Mouse (Mus musculus) liver, embryonic 14.5 days (tissue): ENCODE measurements around the gene Tada3. TPM values are rescaled to one million over a fixed set of nuclear protein-coding genes. Genes with fewer than 3 reads are reported as not detected.

ENCODE experiments used
- ATAC-seq: fragments of 200-750 bp; cut with Nextera tagmentation; 2 replicates; pipeline ENCODE4 v1.8.0; 2017; ENCODE audit warnings: moderate number of reproducible peaks, mild to moderate bottlenecking, moderate library complexity; ENCODE audit not compliant: insufficient read depth
- DNase-seq, 3 experiments: peaks; one replicate each; pipeline ENCODE4 v3.0.0-alpha.2; 2012 to 2013; ENCODE audit warnings: low read depth in 3 of 3, low spot score in 3 of 3
- H3K27ac ChIP-seq: fragments of 300-500 bp; sonication (generic); 2 replicates; pipeline ENCODE4 v1.5.1; 2014; ENCODE audit warnings: moderate library complexity, mild to moderate bottlenecking, control low read depth, inconsistent platforms
- H3K27me3 ChIP-seq: fragments of 300-500 bp; sonication (generic); 2 replicates; pipeline ENCODE4 v1.6.1; 2014; ENCODE audit warnings: mild to moderate bottlenecking, low read length, moderate library complexity; ENCODE audit not compliant: control insufficient read depth, insufficient read depth
- H3K36me3 ChIP-seq: fragments of 300-500 bp; sonication (generic); replicated peaks from 2 replicates; pipeline ENCODE4 v1.6.1; 2014; ENCODE audit warnings: low read depth; ENCODE audit not compliant: control insufficient read depth, insufficient read depth
- H3K4me1 ChIP-seq, 2 experiments: fragments of 200-500 bp in 1 of 2; fragments of 300-500 bp in 1 of 2; sonication (generic) in 1 of 2; replicated peaks; 2 replicates each; pipeline ENCODE4 v1.6.1; 2012 to 2014; ENCODE audit warnings: antibody characterized with exemption in 1 of 2, inconsistent platforms in 1 of 2, low read length in 1 of 2; ENCODE audit not compliant: control insufficient read depth in 2 of 2, insufficient read depth in 2 of 2
- H3K4me2 ChIP-seq: fragments of 300-500 bp; sonication (generic); 2 replicates; pipeline ENCODE4 v1.6.1; 2014; ENCODE audit warnings: low read depth, mild to moderate bottlenecking, control low read depth, moderate library complexity
- H3K4me3 ChIP-seq, 2 experiments: fragments of 200-500 bp in 1 of 2; fragments of 300-500 bp in 1 of 2; sonication (generic) in 1 of 2; 2 replicates each; pipeline ENCODE4 v1.5.1; 2012 to 2014; ENCODE audit warnings: low read depth in 2 of 2, low read length in 2 of 2, mild to moderate bottlenecking in 2 of 2, control low read depth in 1 of 2, inconsistent platforms in 1 of 2, moderate library complexity in 1 of 2; ENCODE audit not compliant: insufficient read depth in 1 of 2
- H3K9ac ChIP-seq: fragments of 300-500 bp; sonication (generic); replicated peaks from 2 replicates; pipeline ENCODE4 v1.6.1; 2014; ENCODE audit warnings: mild to moderate bottlenecking, control low read depth, moderate library complexity
- H3K9me3 ChIP-seq: fragments of 300-500 bp; sonication (generic); 2 replicates; pipeline ENCODE4 v1.6.1; 2016; ENCODE audit warnings: low read length, mixed read lengths; ENCODE audit not compliant: control insufficient read depth
- CTCF ChIP-seq: IDR thresholded peaks from 2 replicates; pipeline ENCODE4 v1.5.1; 2016; ENCODE audit warnings: antibody characterized with exemption, low read depth, control low read depth
- EP300 ChIP-seq: IDR thresholded peaks from 2 replicates; pipeline ENCODE4 v1.6.1; 2016; ENCODE audit warnings: antibody characterized with exemption, low read depth
- WGBS: fragments of 180-500 bp; shearing (Covaris S2); extraction: QIAGEN DNeasy Blood & Tissue Kit; methylation state at CpG from one replicate; pipeline ENCODE4 v1.1.7; 2014; ENCODE audit not compliant: insufficient replicate concordance; 5-methylcytosine and 5-hydroxymethylcytosine counted together
- microRNA-seq: library from miRNA; unstranded; fragments of <30 nt; microRNA quantifications from one replicate; pipeline ENCODE4, GENCODE M21; 2016
- polyA plus RNA-seq, 2 experiments: library from polyadenylated mRNA; depleted of rRNA in 1 of 2; stranded (reverse) in 1 of 2; unstranded in 1 of 2; fragments of >200 nt; fragmentation: Nextera tagmentation in 1 of 2; extraction: Ambion mirVana in 1 of 2; gene quantifications; 2 replicates each; pipeline versions ENCODE4 v1.2.1 to v1.2.3; 2012 to 2014

Tada3 gene
- polyA plus RNA-seq, 2 experiments = 15.1 to 15.6 TPM

DNA sequence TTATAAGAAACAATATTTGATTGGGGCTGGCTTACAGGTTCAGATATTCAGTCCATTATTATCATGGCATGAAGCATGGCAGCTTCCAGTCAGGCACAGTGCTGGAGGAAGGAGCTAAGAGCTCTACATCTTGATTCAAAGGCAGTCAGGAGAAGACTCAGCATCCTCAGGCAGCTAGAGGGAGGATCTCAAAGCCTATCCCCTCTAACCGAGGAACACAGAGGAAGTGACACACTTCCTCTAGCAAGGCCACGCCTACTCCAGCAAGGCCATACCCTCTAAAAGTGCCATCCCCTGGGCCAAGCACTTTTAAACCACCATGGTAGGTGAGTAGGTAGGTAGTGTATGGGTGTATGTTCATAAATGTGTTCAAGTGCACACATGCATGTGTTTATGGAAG lies 47.1 kb downstream of the Tada3 start:
- 11% methylated on average over 2 of the region's 2 CpGs for WGBS
- Histone ChIP-seq H3K27me3 (no peaks in the 10 kb centered on the region), H3K36me3 (no peaks in the 10 kb centered on the region; the same call in 1 of the 2 replicates), H3K4me1 (peaks cover 1 to 5% of the 10 kb centered on the region in 2 experiments; a peak in 1 of 4 replicates), H3K9ac (no peak overlapping the region), H3K9me3 (no peaks in the 10 kb centered on the region), H3K4me2 (no peak overlapping the region), H3K27ac (no peak overlapping the region), H3K4me3 (no peak overlapping the region)
- ATAC-seq (no peak), DNase-seq (no peak)
- TF ChIP-seq EP300 (no peak), CTCF (no peak)

DNA sequence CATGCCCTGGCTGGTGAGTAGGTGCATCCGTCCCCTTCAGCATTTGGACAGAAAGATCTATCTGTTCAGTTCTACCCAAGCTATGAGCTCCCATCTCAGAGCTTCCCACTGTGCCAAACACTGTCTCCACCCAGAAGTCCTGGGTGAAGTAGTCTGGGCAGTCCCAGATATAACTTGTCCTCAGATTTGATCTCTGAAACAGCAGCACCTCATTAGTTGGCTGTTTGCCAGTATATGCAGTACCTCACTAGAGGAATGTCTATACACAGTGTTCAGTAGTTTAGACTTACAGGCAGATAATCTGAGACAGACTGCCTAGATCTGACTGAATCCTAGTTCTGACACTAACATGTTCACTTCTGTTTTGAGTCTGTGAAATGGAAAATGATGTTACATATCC lies 48.3 kb downstream of the Tada3 start:
- H3K4me2 ChIP-seq = no peak overlapping the region
- WGBS = 54% methylated on average over 1 of the region's 1 CpGs
- no peaks in the 10 kb centered on the region for H3K27me3 ChIP-seq
- peaks cover 11% of the 10 kb centered on the region for H3K36me3 ChIP-seq
- ATAC-seq (no peak), DNase-seq (no peak)
- H3K9me3 ChIP-seq = no peaks in the 10 kb centered on the region
- no peak overlapping the region for H3K4me3 ChIP-seq
- no peak overlapping the region for H3K27ac ChIP-seq
- TF ChIP-seq CTCF (no peak), EP300 (no peak)
- H3K4me1 ChIP-seq = peaks cover 1 to 5% of the 10 kb centered on the region in 2 experiments; a peak in 1 of 4 replicates
- no peak overlapping the region for H3K9ac ChIP-seq

DNA sequence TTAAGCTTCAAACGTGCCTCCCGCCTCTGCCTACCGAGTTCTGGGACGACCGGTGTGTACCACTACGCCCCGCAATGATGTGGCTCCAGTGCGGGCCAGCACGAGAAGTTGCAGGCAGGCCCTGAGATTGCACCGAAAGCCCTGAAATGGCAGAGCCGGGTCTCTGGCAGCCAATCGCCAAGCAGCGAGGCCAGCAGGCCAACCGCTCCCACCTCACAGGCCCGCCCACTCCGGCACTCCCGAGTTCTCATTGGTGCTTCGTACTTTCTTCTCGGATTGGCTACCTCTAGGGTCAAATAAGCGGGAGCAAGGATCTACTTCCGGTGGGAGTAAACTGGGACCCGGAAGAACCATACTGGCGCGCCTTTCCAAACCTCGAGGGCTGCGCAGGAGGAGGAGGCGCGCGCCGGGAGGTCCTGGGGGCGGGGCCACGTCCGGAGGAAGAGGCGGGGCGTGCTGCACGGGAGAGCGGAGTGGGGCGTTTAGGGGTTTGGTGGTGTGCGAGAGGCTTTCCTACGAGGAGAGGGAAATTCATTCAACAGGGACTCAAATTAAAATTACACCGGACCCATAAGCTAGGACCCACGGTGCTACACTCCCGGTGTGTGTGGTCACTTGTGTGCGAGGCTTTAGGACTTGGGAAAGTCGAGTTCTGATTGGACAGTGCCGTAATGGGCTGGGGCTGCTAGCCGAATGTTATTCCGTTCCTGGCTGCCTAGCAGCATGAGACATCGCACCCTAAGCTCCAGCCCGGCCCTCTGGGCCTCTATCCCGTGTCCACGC lies 51.0 kb downstream of the Tada3 start, which contains the start of gene Ogg1:
Gene Ogg1 (plus strand): TSS at position 440 of the 783 bp plus-strand sequence.
- Histone ChIP-seq H3K27me3 (no peaks in the 10 kb centered on the region), H3K9ac (peak within 1 kb of the TSS; percentile 63), H3K36me3 (peaks cover 37% of the 10 kb centered on the region), H3K4me3 (peak within 1 kb of the TSS; percentile 63 to 80), H3K4me1 (peaks cover 1 to 5% of the 10 kb centered on the region in 2 experiments; a peak in 1 of 4 replicates), H3K27ac (peak within 1 kb of the TSS; percentile 87), H3K9me3 (no peaks in the 10 kb centered on the region), H3K4me2 (peak within 1 kb of the TSS; percentile 95)
- ATAC-seq = peak; percentile 97
- TF ChIP-seq EP300 (no peak), CTCF (0 out of 2 replicates have a peak, but pooled peaks have one; percentile 30)
- peak; percentile 99 for DNase-seq
- under 1% methylated on average over 52 of the region's 52 CpGs for WGBS

Small RNA genes within 50 kb of the gene (microRNA-seq; reads per million reads assigned to microRNA genes)
- gene Gm24387 = not detected

Other genes with a start within 250 kb of the Tada3 start
- gene Lhfpl4, start 182.5 kb downstream of the Tada3 start, polyA plus RNA-seq (2012; rRNA removed) = 0.06 TPM in 1 of 2 replicates, not detected in the other
- 0.13 TPM in 1 of 2 replicates, not detected in the other for gene Lhfpl4, start 182.5 kb downstream of the Tada3 start, polyA plus RNA-seq (2014; fragmentation: Nextera tagmentation; extraction: Ambion mirVana)
- gene Mtmr14, start 140.0 kb downstream of the Tada3 start, polyA plus RNA-seq (2012; rRNA removed) = 11.6 and 13.6 TPM in 2 replicates
- gene Mtmr14, start 140.0 kb downstream of the Tada3 start, polyA plus RNA-seq (2014; fragmentation: Nextera tagmentation; extraction: Ambion mirVana) = 16.0 and 17.0 TPM in 2 replicates
- gene Cpne9, start 95.6 kb downstream of the Tada3 start, polyA plus RNA-seq (2012; rRNA removed) = 0.02 TPM in 2 replicates
- not detected in 2 replicates for gene Cpne9, start 95.6 kb downstream of the Tada3 start, polyA plus RNA-seq (2014; fragmentation: Nextera tagmentation; extraction: Ambion mirVana)
- gene Brpf1, start 70.7 kb downstream of the Tada3 start, polyA plus RNA-seq (2012; rRNA removed) = 9.4 and 11.7 TPM in 2 replicates
- 6.7 and 7.5 TPM in 2 replicates for gene Brpf1, start 70.7 kb downstream of the Tada3 start, polyA plus RNA-seq (2014; fragmentation: Nextera tagmentation; extraction: Ambion mirVana)
- 8.0 TPM in 2 replicates for gene Ogg1, start 50.9 kb downstream of the Tada3 start, polyA plus RNA-seq (2012; rRNA removed)
- 4.5 and 5.1 TPM in 2 replicates for gene Ogg1, start 50.9 kb downstream of the Tada3 start, polyA plus RNA-seq (2014; fragmentation: Nextera tagmentation; extraction: Ambion mirVana)
- gene Camk1, start 33.9 kb downstream of the Tada3 start, polyA plus RNA-seq (2012; rRNA removed) = 6.9 and 9.0 TPM in 2 replicates
- gene Camk1, start 33.9 kb downstream of the Tada3 start, polyA plus RNA-seq (2014; fragmentation: Nextera tagmentation; extraction: Ambion mirVana) = 16.3 and 19.7 TPM in 2 replicates
- gene Arpc4, start 232 bp upstream of the Tada3 start, polyA plus RNA-seq (2012; rRNA removed) = 37.2 and 43.7 TPM in 2 replicates
- 102 and 103 TPM in 2 replicates for gene Arpc4, start 232 bp upstream of the Tada3 start, polyA plus RNA-seq (2014; fragmentation: Nextera tagmentation; extraction: Ambion mirVana)
- 1.6 and 2.3 TPM in 2 replicates for gene Ttll3, start 11.4 kb upstream of the Tada3 start, polyA plus RNA-seq (2012; rRNA removed)
- gene Ttll3, start 11.4 kb upstream of the Tada3 start, polyA plus RNA-seq (2014; fragmentation: Nextera tagmentation; extraction: Ambion mirVana) = 0.41 and 0.44 TPM in 2 replicates
- gene Rpusd3, start 41.5 kb upstream of the Tada3 start, polyA plus RNA-seq (2012; rRNA removed) = 8.1 and 12.8 TPM in 2 replicates
- 8.6 and 11.0 TPM in 2 replicates for gene Rpusd3, start 41.5 kb upstream of the Tada3 start, polyA plus RNA-seq (2014; fragmentation: Nextera tagmentation; extraction: Ambion mirVana)
- gene Cidec, start 57.9 kb upstream of the Tada3 start, polyA plus RNA-seq (2012; rRNA removed) = 0.02 TPM in 2 replicates
- gene Cidec, start 57.9 kb upstream of the Tada3 start, polyA plus RNA-seq (2014; fragmentation: Nextera tagmentation; extraction: Ambion mirVana) = 0.13 TPM in 1 of 2 replicates, not detected in the other
- gene Jagn1, start 64.7 kb upstream of the Tada3 start, polyA plus RNA-seq (2012; rRNA removed) = 23.1 and 24.3 TPM in 2 replicates
- gene Jagn1, start 64.7 kb upstream of the Tada3 start, polyA plus RNA-seq (2014; fragmentation: Nextera tagmentation; extraction: Ambion mirVana) = 27.0 and 31.7 TPM in 2 replicates
- gene Il17re, start 80.6 kb upstream of the Tada3 start, polyA plus RNA-seq (2012; rRNA removed) = 0.11 and 0.24 TPM in 2 replicates
- 0.08 TPM in 1 of 2 replicates, not detected in the other for gene Il17re, start 80.6 kb upstream of the Tada3 start, polyA plus RNA-seq (2014; fragmentation: Nextera tagmentation; extraction: Ambion mirVana)
- gene Il17rc, start 93.5 kb upstream of the Tada3 start, polyA plus RNA-seq (2012; rRNA removed) = 3.4 and 4.3 TPM in 2 replicates
- gene Il17rc, start 93.5 kb upstream of the Tada3 start, polyA plus RNA-seq (2014; fragmentation: Nextera tagmentation; extraction: Ambion mirVana) = 3.4 and 5.6 TPM in 2 replicates
- 2.7 and 3.1 TPM in 2 replicates for gene Creld1, start 105.4 kb upstream of the Tada3 start, polyA plus RNA-seq (2012; rRNA removed)
- 3.9 and 5.1 TPM in 2 replicates for gene Creld1, start 105.4 kb upstream of the Tada3 start, polyA plus RNA-seq (2014; fragmentation: Nextera tagmentation; extraction: Ambion mirVana)
- not detected in 2 replicates for gene Prrt3, start 124.0 kb upstream of the Tada3 start, polyA plus RNA-seq (2012; rRNA removed)
- gene Prrt3, start 124.0 kb upstream of the Tada3 start, polyA plus RNA-seq (2014; fragmentation: Nextera tagmentation; extraction: Ambion mirVana) = not detected in 2 replicates
- 16.3 and 20.7 TPM in 2 replicates for gene Emc3, start 153.8 kb upstream of the Tada3 start, polyA plus RNA-seq (2012; rRNA removed)
- gene Emc3, start 153.8 kb upstream of the Tada3 start, polyA plus RNA-seq (2014; fragmentation: Nextera tagmentation; extraction: Ambion mirVana) = 39.4 and 41.5 TPM in 2 replicates
- 6.9 and 8.4 TPM in 2 replicates for gene Fancd2, start 153.8 kb upstream of the Tada3 start, polyA plus RNA-seq (2012; rRNA removed)
- 9.1 and 10.7 TPM in 2 replicates for gene Fancd2, start 153.8 kb upstream of the Tada3 start, polyA plus RNA-seq (2014; fragmentation: Nextera tagmentation; extraction: Ambion mirVana)
- gene Fancd2os, start 222.8 kb upstream of the Tada3 start, polyA plus RNA-seq (2012; rRNA removed) = 0.03 and 0.04 TPM in 2 replicates
- 0.14 TPM in 1 of 2 replicates, not detected in the other for gene Fancd2os, start 222.8 kb upstream of the Tada3 start, polyA plus RNA-seq (2014; fragmentation: Nextera tagmentation; extraction: Ambion mirVana)
- gene Brk1, start 226.9 kb upstream of the Tada3 start, polyA plus RNA-seq (2012; rRNA removed) = 66.6 and 71.1 TPM in 2 replicates
- 86.4 and 88.8 TPM in 2 replicates for gene Brk1, start 226.9 kb upstream of the Tada3 start, polyA plus RNA-seq (2014; fragmentation: Nextera tagmentation; extraction: Ambion mirVana)
- 3.9 and 5.0 TPM in 2 replicates for gene Vhl, start 246.1 kb upstream of the Tada3 start, polyA plus RNA-seq (2012; rRNA removed)
- 7.4 and 8.0 TPM in 2 replicates for gene Vhl, start 246.1 kb upstream of the Tada3 start, polyA plus RNA-seq (2014; fragmentation: Nextera tagmentation; extraction: Ambion mirVana)